Mouse (Mus musculus): ENCODE measurements around the gene Adk.

GRCm38 (mm10) chr14:21371946-21372345 is 319.6 kb downstream of the Adk start:
- TF ChIP-seq CTCF (IDR thresholded peaks at IDR 0.05; ENCODE audit: low read depth) (no peak), EP300 (IDR thresholded peaks at IDR 0.05; ENCODE audit: low read depth) (no peak)

Measured in liver, embryonic 14.5 days (tissue).